Mouse (Mus musculus) midbrain, embryonic 11.5 days (tissue): ENCODE data around the gene Sncb. TPM values are rescaled to one million over a fixed set of nuclear protein-coding genes. Genes with fewer than 3 reads are reported as not detected.

Experiments
- ATAC-seq: fragments of 200-750 bp; cut with Nextera tagmentation; 2 replicates; pipeline ENCODE4 v1.8.0; 2017; ENCODE audit warnings: moderate TSS enrichment, moderate library complexity; ENCODE audit not compliant: low FRiP score
- DNase-seq: peaks from one replicate; pipeline ENCODE4 v3.0.0; 2015; ENCODE audit warnings: low spot score; ENCODE audit errors: missing footprints
- H3K27ac ChIP-seq: fragments of 300-500 bp; sonication (generic); 2 replicates; pipeline ENCODE4 v1.5.1; 2014; ENCODE audit warnings: low read depth, low read length
- H3K27me3 ChIP-seq: fragments of 300-500 bp; sonication (generic); 2 replicates; pipeline ENCODE4 v1.6.1; 2014; ENCODE audit warnings: mild to moderate bottlenecking, low read length, moderate library complexity, mixed read lengths; ENCODE audit not compliant: control insufficient read depth, insufficient read depth
- H3K36me3 ChIP-seq: fragments of 300-500 bp; sonication (generic); 2 replicates; pipeline ENCODE4 v1.6.1; 2014; ENCODE audit warnings: mild to moderate bottlenecking, low read length, moderate library complexity, mixed read lengths; ENCODE audit not compliant: control insufficient read depth, insufficient read depth
- H3K4me1 ChIP-seq: fragments of 300-500 bp; sonication (generic); 2 replicates; pipeline ENCODE4 v1.6.1; 2014; ENCODE audit warnings: low read length; ENCODE audit not compliant: control insufficient read depth, insufficient read depth
- H3K4me2 ChIP-seq: fragments of 300-500 bp; sonication (generic); 2 replicates; pipeline ENCODE4 v1.6.1; 2014; ENCODE audit warnings: mild to moderate bottlenecking, moderate library complexity
- H3K4me3 ChIP-seq: fragments of 300-500 bp; sonication (generic); 2 replicates; pipeline ENCODE4 v1.5.1; 2014; ENCODE audit warnings: low read depth, low read length
- H3K9ac ChIP-seq: fragments of 300-500 bp; sonication (generic); 2 replicates; pipeline ENCODE4 v1.6.1; 2014; ENCODE audit warnings: low read length
- H3K9me3 ChIP-seq: fragments of 300-500 bp; sonication (generic); 2 replicates; pipeline ENCODE4 v1.6.1; 2016; ENCODE audit warnings: low read length; ENCODE audit not compliant: control insufficient read depth
- WGBS: fragments of 180-500 bp; shearing (Covaris S2); extraction: QIAGEN DNeasy Blood & Tissue Kit; methylation state at CpG from one replicate; pipeline ENCODE4 v1.1.7; 2014; 5-methylcytosine and 5-hydroxymethylcytosine counted together
- polyA plus RNA-seq: library from polyadenylated mRNA; unstranded; fragments of >200 nt; fragmentation: Nextera tagmentation; extraction: Ambion mirVana; gene quantifications from 2 replicates; pipeline ENCODE4 v1.2.1, GENCODE M21; 2014

Sncb gene
- polyA plus RNA-seq, 1 experiment from 2014 or later, result 1.3 TPM

DNA sequence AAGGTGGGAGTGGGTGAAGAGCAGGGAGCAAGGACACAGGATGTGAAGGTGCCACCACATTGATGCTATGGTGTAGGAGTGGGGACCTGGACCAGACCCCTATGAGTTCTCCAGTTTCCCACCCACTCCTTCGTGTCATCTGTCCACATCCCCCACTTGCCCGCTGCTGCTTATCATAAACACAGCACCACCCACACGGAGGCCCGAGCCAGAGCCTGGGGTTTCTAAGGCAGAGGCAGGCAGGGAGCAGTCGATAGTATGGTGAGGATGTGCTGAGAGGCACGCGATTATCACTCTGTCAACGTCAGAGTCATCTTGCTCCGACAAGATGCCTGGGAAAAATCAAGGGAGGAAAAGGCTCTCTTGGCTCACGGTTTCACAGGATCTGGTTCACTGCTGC, 32.3 kb upstream of the Sncb start:
- H3K9ac ChIP-seq, result no peak overlapping the region
- H3K4me2 ChIP-seq, result no peak overlapping the region
- no peak overlapping the region for H3K4me3 ChIP-seq
- no peaks in the 10 kb centered on the region for H3K4me1 ChIP-seq
- no peaks in the 10 kb centered on the region for H3K36me3 ChIP-seq
- WGBS, result 76% methylated on average over 10 of the region's 10 CpGs
- ATAC-seq, result no peak
- peak; percentile 47 for DNase-seq
- no peak overlapping the region for H3K27ac ChIP-seq
- H3K27me3 ChIP-seq, result no peaks in the 10 kb centered on the region; the same call in 1 of the 2 replicates
- H3K9me3 ChIP-seq, result no peaks in the 10 kb centered on the region

DNA sequence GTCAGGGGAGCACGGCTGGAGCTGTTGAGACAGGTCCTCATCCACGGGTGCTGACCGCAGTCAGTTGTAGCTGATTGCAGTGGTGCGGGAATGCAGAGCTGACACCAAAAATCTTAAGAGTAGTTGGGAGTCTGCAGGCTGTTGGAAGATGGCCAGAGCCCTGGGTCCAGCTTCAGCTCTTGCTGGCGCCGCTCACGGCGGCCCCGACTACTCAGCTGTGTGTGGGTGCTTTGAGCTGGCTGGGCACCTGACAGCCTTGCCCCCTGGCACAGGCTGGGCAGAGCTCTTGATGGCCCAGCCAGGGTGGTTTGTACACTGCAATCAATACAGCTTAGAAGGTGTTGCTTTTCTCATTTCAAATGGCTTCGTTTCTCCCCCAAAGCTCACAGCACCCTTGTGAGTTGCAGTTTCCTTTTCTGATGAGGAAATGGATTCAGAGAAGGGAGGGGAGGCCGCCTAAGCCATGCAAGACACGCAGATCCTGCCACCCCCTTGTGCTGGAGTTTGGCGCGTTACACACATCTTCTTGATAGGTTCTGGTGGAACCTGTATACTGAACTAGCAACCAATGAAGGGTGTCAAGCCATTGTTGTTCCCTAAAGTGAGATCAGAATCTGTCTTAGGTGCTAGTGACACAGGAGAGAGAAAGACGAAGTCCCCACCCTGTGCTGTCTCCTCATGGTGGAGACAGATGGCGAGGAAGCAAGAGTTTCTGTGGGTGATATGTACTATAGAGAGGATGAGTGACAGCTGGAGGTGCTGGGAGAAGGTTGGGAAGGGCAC, 31.7 kb upstream of the Sncb start:
- H3K27me3 ChIP-seq, result no peaks in the 10 kb centered on the region; the same call in 1 of the 2 replicates
- H3K9me3 ChIP-seq, result no peaks in the 10 kb centered on the region
- no peak overlapping the region for H3K27ac ChIP-seq
- no peak overlapping the region for H3K9ac ChIP-seq
- WGBS, result 85% methylated on average over 16 of the region's 16 CpGs
- H3K36me3 ChIP-seq, result no peaks in the 10 kb centered on the region
- no peak overlapping the region for H3K4me2 ChIP-seq
- no peaks in the 10 kb centered on the region for H3K4me1 ChIP-seq
- ATAC-seq (no peak), DNase-seq (peak; percentile 66)
- H3K4me3 ChIP-seq, result no peak overlapping the region

DNA sequence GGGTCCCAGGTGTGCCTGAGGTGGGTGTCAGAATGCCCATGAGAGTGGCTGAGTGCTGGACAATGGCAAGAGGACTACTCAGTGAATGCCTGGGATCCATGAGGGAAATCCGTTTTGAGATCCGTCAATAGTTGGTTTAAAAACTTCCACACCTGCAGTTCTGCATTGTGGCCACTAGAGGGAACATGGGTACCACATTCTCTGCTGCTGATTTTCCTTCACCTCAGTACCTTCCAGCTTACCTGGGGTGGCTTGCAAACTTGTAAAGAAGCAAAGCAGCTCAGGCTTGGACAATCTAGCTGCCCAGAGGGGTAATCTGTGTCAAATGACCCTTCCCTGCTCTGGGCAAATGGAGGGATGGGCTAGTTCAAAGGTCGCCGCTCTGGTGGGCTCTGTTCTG, 31.0 kb upstream of the Sncb start:
- ATAC-seq (no peak), DNase-seq (peak; percentile 94)
- no peaks in the 10 kb centered on the region for H3K9me3 ChIP-seq
- WGBS, result 40% methylated on average over 4 of the region's 4 CpGs
- H3K36me3 ChIP-seq, result no peaks in the 10 kb centered on the region
- no peak overlapping the region for H3K4me3 ChIP-seq
- H3K9ac ChIP-seq, result no peak overlapping the region
- peaks cover 2% of the 10 kb centered on the region for H3K4me1 ChIP-seq
- no peaks in the 10 kb centered on the region; the same call in 1 of the 2 replicates for H3K27me3 ChIP-seq
- no peak overlapping the region for H3K27ac ChIP-seq
- H3K4me2 ChIP-seq, result no peak overlapping the region

DNA sequence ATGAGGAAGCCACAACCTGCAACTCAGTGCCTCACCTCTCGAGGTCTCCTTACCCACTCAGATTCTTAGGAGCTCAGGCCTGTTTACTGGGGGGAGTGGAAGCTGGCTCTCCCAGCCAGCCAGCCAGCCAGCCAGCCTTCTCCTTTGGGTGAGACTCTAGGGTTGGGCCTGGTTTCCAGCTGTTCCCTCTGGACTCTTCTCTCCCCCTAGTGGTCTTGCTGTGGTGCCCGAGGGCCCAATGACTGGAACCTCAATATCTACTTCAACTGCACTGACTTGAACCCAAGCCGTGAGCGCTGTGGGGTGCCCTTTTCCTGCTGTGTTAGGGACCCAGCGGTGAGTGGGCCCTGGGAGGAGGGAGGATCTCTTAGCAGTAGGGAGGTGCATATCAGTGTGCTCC, 28.4 kb upstream of the Sncb start:
- H3K36me3 ChIP-seq, result no peaks in the 10 kb centered on the region
- no peak overlapping the region for H3K27ac ChIP-seq
- no peak overlapping the region for H3K4me3 ChIP-seq
- H3K4me2 ChIP-seq, result no peak overlapping the region
- H3K9me3 ChIP-seq, result no peaks in the 10 kb centered on the region
- 49% methylated on average over 5 of the region's 5 CpGs for WGBS
- peaks cover 14% of the 10 kb centered on the region for H3K27me3 ChIP-seq
- H3K4me1 ChIP-seq, result peaks cover 6% of the 10 kb centered on the region
- ATAC-seq (no peak), DNase-seq (peak; percentile 80)
- no peak overlapping the region for H3K9ac ChIP-seq

DNA sequence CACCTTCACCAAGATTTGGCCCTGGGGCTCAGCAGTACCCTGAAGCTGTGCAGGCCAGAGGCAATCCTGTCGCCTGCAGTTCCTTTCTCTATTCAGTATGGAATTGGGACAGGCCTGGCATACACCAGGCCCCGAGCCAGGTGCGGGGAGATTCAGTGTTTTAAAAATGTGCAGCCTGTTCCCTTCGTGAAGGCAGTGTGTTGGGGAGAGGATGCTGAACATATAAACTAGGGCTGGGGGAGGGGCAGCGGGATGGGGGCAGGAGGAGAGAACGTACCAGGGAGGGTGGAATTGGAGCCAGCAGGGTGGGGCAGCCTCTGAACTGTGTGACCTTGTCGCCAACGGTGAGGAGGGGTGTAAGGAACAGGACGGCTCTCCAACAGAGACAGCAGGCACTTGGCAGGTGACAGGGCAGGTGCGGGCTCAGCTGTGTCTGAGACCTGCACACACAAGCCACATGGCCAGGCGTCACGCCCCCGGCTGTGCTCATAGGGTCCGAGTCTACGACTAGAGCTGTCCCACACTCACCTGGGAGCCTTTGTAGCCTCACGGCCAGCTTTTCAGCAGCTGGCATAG, 27.7 kb upstream of the Sncb start:
- Histone ChIP-seq H3K27me3 (peaks cover 14% of the 10 kb centered on the region), H3K4me3 (no peak overlapping the region), H3K9ac (no peak overlapping the region), H3K27ac (no peak overlapping the region), H3K9me3 (no peaks in the 10 kb centered on the region), H3K4me1 (peaks cover 11% of the 10 kb centered on the region), H3K36me3 (no peaks in the 10 kb centered on the region), H3K4me2 (no peak overlapping the region)
- ATAC-seq (no peak), DNase-seq (peak; percentile 19)
- 76% methylated on average over 16 of the region's 16 CpGs for WGBS

DNA sequence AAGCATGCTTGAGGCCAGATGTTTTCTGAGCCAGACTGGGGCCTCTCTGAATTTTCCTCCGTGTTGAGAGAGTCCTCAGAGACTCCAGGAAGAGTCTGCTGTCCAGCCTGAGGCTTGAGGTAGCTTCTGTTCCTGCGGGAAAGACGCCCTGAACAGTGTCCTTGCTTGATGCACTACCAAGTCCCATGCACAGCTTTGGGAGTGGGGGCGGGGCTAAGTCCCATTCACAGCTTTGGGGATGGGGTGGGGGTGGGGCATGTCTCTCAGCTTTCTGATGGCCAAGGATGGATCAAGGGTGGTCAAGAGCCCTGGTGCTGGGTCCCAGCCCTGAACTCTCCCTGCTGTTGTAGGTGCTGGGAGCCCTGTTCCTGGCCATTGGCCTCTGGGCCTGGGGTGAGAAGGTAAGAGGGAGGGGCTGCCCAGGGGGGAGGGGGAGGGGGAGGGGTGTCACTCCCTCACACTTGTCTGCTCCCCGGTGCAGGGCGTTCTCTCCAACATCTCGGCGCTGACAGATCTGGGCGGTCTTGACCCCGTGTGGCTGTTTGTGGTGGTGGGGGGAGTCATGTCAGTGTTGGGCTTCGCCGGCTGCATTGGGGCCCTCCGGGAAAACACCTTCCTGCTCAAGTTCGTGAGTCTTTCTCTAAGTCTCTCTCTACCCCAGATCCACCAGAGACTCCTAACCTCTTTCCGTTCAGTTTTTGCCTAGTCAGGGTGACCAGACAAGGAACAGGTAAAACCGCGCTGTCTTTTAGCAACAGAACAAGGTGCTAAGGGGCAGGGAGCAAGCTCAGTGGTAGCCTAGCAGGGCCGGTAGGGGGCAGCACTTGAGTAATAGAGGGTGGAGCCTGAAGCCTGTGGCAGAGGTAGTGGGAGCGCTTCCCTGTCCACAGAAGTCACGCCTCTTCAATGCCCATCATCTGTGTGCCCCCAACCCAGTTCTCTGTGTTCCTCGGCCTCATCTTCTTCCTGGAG, 26.1 kb upstream of the Sncb start:
- Histone ChIP-seq H3K4me1 (peaks cover 11% of the 10 kb centered on the region), H3K4me2 (no peak overlapping the region), H3K27me3 (peaks cover 14% of the 10 kb centered on the region), H3K9ac (no peak overlapping the region), H3K36me3 (no peaks in the 10 kb centered on the region), H3K27ac (no peak overlapping the region), H3K9me3 (no peaks in the 10 kb centered on the region), H3K4me3 (no peak overlapping the region)
- WGBS, result 18% methylated on average over 21 of the region's 21 CpGs
- ATAC-seq (no peak), DNase-seq (peak; percentile 93)

DNA sequence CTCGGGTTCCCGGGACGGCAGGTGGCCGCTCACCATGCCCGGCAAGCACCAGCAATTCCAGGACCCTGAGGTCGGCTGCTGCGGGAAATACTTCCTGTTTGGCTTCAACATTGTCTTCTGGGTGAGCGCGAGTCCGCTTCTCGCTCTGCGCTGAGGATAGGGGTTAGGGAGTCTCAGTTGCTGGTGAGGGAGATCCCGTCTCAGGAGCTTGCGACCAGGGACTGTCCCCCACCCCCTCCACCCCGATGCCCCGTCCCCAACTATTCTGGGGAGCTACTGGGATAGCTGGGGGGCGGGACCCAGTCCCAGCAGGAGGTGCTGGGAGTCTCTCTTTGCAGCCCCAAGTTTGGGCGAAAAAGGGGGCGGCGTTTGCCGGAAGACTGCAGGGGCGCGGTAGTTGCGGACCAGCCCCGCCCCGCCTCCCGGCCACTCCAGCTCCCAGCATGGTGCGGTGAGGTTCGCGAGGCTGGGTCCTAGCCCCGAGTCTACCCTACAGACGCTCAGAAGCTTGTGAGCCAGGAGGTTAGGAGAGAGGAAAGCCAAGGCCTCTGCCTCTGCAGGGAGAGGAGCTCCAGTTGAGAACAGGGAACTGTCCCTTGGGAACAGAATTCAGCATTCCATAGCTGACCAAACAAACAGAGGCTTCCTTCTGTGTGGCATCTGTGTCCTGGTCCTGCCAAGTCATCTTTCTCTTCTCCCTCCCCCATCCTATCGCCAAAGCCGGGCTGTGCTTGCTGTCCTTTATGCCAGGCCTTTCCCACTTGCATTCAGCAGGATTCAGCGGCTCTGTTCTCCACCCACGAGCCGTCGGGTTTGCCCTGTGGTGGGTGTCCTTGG, 23.4 kb upstream of the Sncb start:
- Histone ChIP-seq H3K4me2 (peak overlapping the region; percentile 69), H3K36me3 (no peaks in the 10 kb centered on the region), H3K27me3 (peaks cover 14% of the 10 kb centered on the region), H3K9me3 (no peaks in the 10 kb centered on the region), H3K4me3 (peak overlapping the region; percentile 55), H3K9ac (peak overlapping the region; percentile 57), H3K27ac (no peak overlapping the region), H3K4me1 (peaks cover 11% of the 10 kb centered on the region)
- ATAC-seq, result peak; percentile 45
- 1% methylated on average over 38 of the region's 38 CpGs for WGBS
- peak; percentile 89 for DNase-seq

DNA sequence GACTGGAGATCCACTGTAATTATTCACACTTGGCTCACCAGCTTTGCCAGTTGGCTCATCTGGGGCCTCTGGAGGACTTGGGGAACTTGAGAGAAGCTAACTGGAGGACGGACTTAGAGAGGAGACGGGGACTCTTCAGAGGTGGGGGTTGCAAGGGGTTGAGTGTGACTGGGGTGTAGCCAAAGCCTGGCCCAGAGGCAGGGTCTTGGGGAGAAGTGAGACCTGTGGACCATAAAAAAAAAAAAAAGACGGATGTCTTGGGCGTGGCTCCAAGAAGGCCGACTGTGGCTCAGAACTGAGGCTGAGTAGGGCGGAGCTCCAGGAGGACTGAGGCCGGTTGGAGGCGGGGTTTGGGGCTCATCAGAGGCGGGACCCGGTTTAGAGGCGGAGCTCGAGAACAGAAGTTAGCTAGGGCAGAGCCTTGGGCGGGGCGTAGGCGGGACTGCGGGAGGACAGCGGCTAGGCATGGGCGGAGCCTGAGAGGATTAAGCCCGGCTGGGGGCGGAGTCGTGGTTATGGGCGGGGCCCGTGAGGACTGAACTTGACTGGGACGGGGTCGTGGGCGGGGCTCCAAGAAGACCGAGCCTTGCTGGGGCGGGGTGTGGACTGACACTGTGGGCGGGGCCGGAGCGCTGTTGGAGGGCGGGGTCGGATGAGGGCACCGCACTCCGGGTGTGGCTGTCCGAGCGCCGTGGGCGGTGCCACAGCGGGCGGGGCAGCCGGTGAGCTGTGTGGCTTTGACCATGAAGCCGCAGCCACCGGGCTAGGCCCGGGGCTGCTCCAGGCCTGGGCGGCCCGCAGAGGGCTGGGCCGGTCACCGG, 22.6 kb upstream of the Sncb start, which contains the start of gene Tspan17:
Gene Tspan17, plus strand, starts transcription at position 638 of the 821 bp plus-strand sequence.
- Histone ChIP-seq H3K36me3 (no peaks in the 10 kb centered on the region), H3K9me3 (no peaks in the 10 kb centered on the region), H3K9ac (peak within 1 kb of the TSS; percentile 57), H3K4me2 (peak within 1 kb of the TSS; percentile 69), H3K27me3 (peaks cover 14% of the 10 kb centered on the region), H3K4me1 (peaks cover 11% of the 10 kb centered on the region), H3K4me3 (peak within 1 kb of the TSS; percentile 55), H3K27ac (no peak within 1 kb of the TSS)
- peak; percentile 91 for ATAC-seq
- DNase-seq, result peak; percentile 100
- 2% methylated on average over 47 of the region's 49 CpGs for WGBS
